25 mouse cellular contexts compared by ENCODE assay signal in the genomic region with DNA sequence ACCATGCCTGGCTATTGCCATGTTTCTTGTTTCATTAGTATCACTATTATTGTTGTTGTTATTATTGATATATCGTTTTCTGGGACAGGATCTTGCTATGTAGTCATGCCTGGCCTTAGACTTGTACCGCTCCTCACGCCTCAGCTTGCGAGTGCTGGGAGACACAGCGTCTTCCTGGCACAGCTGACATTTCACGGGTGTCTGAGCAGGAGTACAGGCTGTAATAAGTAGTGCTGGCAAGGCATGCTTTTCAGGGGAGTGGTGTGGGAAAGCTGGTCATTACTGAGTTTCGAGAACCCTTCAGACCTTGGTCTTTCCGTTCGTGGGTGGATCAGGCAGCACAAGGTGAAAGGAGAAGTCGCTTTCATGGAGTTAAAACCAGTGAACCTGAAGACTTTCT. TPM values are rescaled to one million over a fixed set of nuclear protein-coding genes. Genes with fewer than 3 reads are reported as not detected.
DNase-seq lines count a peak whose midpoint lies in the region; ATAC-seq and TF ChIP-seq lines count a peak whose summit lies in the region.
"Had no signal": no experiment of that assay in that cellular context is flagged by ENCODE, and none has a peak within 500 bp of the region (broad histone marks: within the 10 kb centered on the region; RNA-seq: fewer than 3 reads in every experiment).

No protein-coding gene starts in this region.

- H3K4me3 ChIP-seq in hindbrain, postnatal 0 days (ENCODE audit: low read length), result no peak overlapping the region
- no peak overlapping the region for H3K4me3 ChIP-seq in hindbrain, embryonic 13.5 days
- no peak overlapping the region for H3K4me3 ChIP-seq in midbrain, postnatal 0 days (ENCODE audit: low read depth, low read length)
- H3K4me3 ChIP-seq in midbrain, embryonic 14.5 days (replicated peaks; ENCODE audit: low read depth, low read length), result no peak overlapping the region
- H3K4me3 ChIP-seq: embryonic facial prominence, embryonic 12.5 days; embryonic facial prominence, embryonic 15.5 days; gastrocnemius, adult 2 months; heart, embryonic 12.5 days; heart, embryonic 15.5 days; hindbrain, embryonic 10.5 days had no signal

- H3K4me2 ChIP-seq in hindbrain, postnatal 0 days (ENCODE audit: low read depth, low read length), result no peak overlapping the region
- no peak overlapping the region for H3K4me2 ChIP-seq in hindbrain, embryonic 13.5 days
- H3K4me2 ChIP-seq in midbrain, postnatal 0 days (ENCODE audit: low read depth, low read length, poor library complexity, severe bottlenecking), result no peak overlapping the region
- no peak overlapping the region for H3K4me2 ChIP-seq in midbrain, embryonic 14.5 days (ENCODE audit: low read length)
- H3K4me2 ChIP-seq: embryonic facial prominence, embryonic 12.5 days; embryonic facial prominence, embryonic 15.5 days; heart, embryonic 12.5 days; heart, embryonic 15.5 days; hindbrain, embryonic 14.5 days had no signal

- ATAC-seq in hindbrain, postnatal 0 days, result peak; percentile 70
- ATAC-seq in hindbrain, embryonic 13.5 days (ENCODE audit: low FRiP score), result no peak
- ATAC-seq in midbrain, postnatal 0 days (ENCODE audit: low FRiP score), result no peak
- no peak for ATAC-seq in midbrain, embryonic 14.5 days (ENCODE audit: low FRiP score, low TSS enrichment)
- ATAC-seq: CD4-positive, CD25-positive, alpha-beta regulatory T cell, adult 4 months; forebrain, embryonic 14.5 days; forebrain, postnatal 0 days had no signal

- no peak overlapping the region for H3K27ac ChIP-seq in hindbrain, postnatal 0 days
- no peak overlapping the region for H3K27ac ChIP-seq in hindbrain, embryonic 13.5 days
- no peak overlapping the region for H3K27ac ChIP-seq in midbrain, postnatal 0 days (ENCODE audit: low read depth, low read length)
- no peak overlapping the region for H3K27ac ChIP-seq in midbrain, embryonic 14.5 days (replicated peaks; ENCODE audit: low read depth, low read length)
- H3K27ac ChIP-seq: embryonic facial prominence, embryonic 12.5 days; embryonic facial prominence, embryonic 15.5 days; gastrocnemius, adult 2 months; heart, embryonic 15.5 days; hindbrain, embryonic 10.5 days; hindbrain, embryonic 14.5 days had no signal

- H3K27me3 ChIP-seq in hindbrain, postnatal 0 days (ENCODE audit: insufficient read depth, low read length), result no peaks in the 10 kb centered on the region
- no peaks in the 10 kb centered on the region for H3K27me3 ChIP-seq in hindbrain, embryonic 13.5 days
- no peaks in the 10 kb centered on the region for H3K27me3 ChIP-seq in midbrain, postnatal 0 days (ENCODE audit: insufficient read depth, low read length)
- H3K27me3 ChIP-seq in midbrain, embryonic 14.5 days (ENCODE audit: control insufficient read depth, insufficient read depth, low read length), result no peaks in the 10 kb centered on the region
- H3K27me3 ChIP-seq: embryonic facial prominence, embryonic 12.5 days; embryonic facial prominence, embryonic 15.5 days; heart, embryonic 12.5 days; heart, embryonic 15.5 days had no signal

- 57% methylated on average over 10 of the region's 10 CpGs for WGBS in hindbrain, postnatal 0 days
- 75% methylated on average over 10 of the region's 10 CpGs for WGBS in hindbrain, embryonic 13.5 days
- WGBS in midbrain, postnatal 0 days, result 81% methylated on average over 10 of the region's 10 CpGs
- WGBS in midbrain, embryonic 14.5 days, result 82% methylated on average over 10 of the region's 10 CpGs

- peak; percentile 69 for DNase-seq in hindbrain, postnatal 0 days (ENCODE audit: low spot score)
- peak; percentile 73 for DNase-seq in midbrain, postnatal 0 days (ENCODE audit: low spot score)
- no peak for DNase-seq in midbrain, embryonic 14.5 days
- peak; percentile 70 for DNase-seq in retina, postnatal 1 day
- DNase-seq in yolk sac, embryonic 10.5 days (ENCODE audit: low spot score), result no peak
- DNase-seq: adrenal gland, adult 8-10 months; adrenal gland, postnatal 25 days; cerebellum, adult 2 months; cerebellum, adult 9-11 months; forebrain, postnatal 0 days; gastrocnemius, adult 2 months; gastrocnemius, postnatal 14 days; heart, adult 18-20 months; heart, postnatal 10 days; heart, postnatal 36 days had no signal

- no peaks in the 10 kb centered on the region for H3K4me1 ChIP-seq in hindbrain, postnatal 0 days (ENCODE audit: insufficient read depth, low read length)
- no peaks in the 10 kb centered on the region for H3K4me1 ChIP-seq in hindbrain, embryonic 13.5 days (replicated peaks)
- no peaks in the 10 kb centered on the region for H3K4me1 ChIP-seq in midbrain, postnatal 0 days (ENCODE audit: insufficient read depth, low read length)
- no peaks in the 10 kb centered on the region for H3K4me1 ChIP-seq in midbrain, embryonic 14.5 days (ENCODE audit: control insufficient read depth, insufficient read depth, low read length)
- H3K4me1 ChIP-seq: embryonic facial prominence, embryonic 15.5 days; heart, embryonic 12.5 days; heart, embryonic 15.5 days; hindbrain, embryonic 10.5 days had no signal

- H3K9me3 ChIP-seq in hindbrain, postnatal 0 days (ENCODE audit: low read length), result no peaks in the 10 kb centered on the region
- H3K9me3 ChIP-seq in hindbrain, embryonic 13.5 days, result no peaks in the 10 kb centered on the region
- no peaks in the 10 kb centered on the region for H3K9me3 ChIP-seq in midbrain, postnatal 0 days (ENCODE audit: low read length)
- H3K9me3 ChIP-seq in midbrain, embryonic 14.5 days (ENCODE audit: control insufficient read depth, low read length), result no peaks in the 10 kb centered on the region
- H3K9me3 ChIP-seq: embryonic facial prominence, embryonic 12.5 days; embryonic facial prominence, embryonic 15.5 days; heart, embryonic 12.5 days; heart, embryonic 15.5 days; hindbrain, embryonic 10.5 days had no signal

- no peak overlapping the region for H3K9ac ChIP-seq in hindbrain, postnatal 0 days (replicated peaks; ENCODE audit: low read length)
- H3K9ac ChIP-seq in hindbrain, embryonic 13.5 days, result no peak overlapping the region
- H3K9ac ChIP-seq in midbrain, postnatal 0 days (replicated peaks; ENCODE audit: low read length, poor library complexity, severe bottlenecking), result no peak overlapping the region
- no peak overlapping the region for H3K9ac ChIP-seq in midbrain, embryonic 14.5 days (replicated peaks; ENCODE audit: low read length)
- H3K9ac ChIP-seq: embryonic facial prominence, embryonic 12.5 days; embryonic facial prominence, embryonic 15.5 days; forebrain, postnatal 0 days; heart, embryonic 12.5 days; heart, embryonic 15.5 days; hindbrain, embryonic 14.5 days had no signal

- TF ChIP-seq CTCF in hindbrain, postnatal 0 days (IDR thresholded peaks at IDR 0.05; ENCODE audit: low read depth), result no peak
- TF ChIP-seq CTCF in midbrain, postnatal 0 days (IDR thresholded peaks at IDR 0.05), result no peak

- no peaks in the 10 kb centered on the region for H3K36me3 ChIP-seq in hindbrain, postnatal 0 days (ENCODE audit: insufficient read depth, low read length)
- no peaks in the 10 kb centered on the region for H3K36me3 ChIP-seq in hindbrain, embryonic 13.5 days
- H3K36me3 ChIP-seq in midbrain, postnatal 0 days (ENCODE audit: insufficient read depth, low read length), result no peaks in the 10 kb centered on the region
- H3K36me3 ChIP-seq in midbrain, embryonic 14.5 days (ENCODE audit: control insufficient read depth, insufficient read depth, low read length), result no peaks in the 10 kb centered on the region
- H3K36me3 ChIP-seq: heart, embryonic 15.5 days had no signal

RNA-seq across cellular contexts. Expression of gene Pdgfra, which starts 19.8 kb away (rescaled TPM):
- 60.2 and 63.0 TPM in 2 replicates for total RNA-seq in hindbrain, postnatal 0 days (2014; rRNA removed)
- polyA plus RNA-seq in hindbrain, postnatal 0 days (2015; fragmentation: Nextera tagmentation; extraction: Ambion mirVana), result 21.9 and 25.7 TPM in 2 replicates
- polyA plus RNA-seq in hindbrain, embryonic 13.5 days (2015; fragmentation: Nextera tagmentation; extraction: Ambion mirVana), result 11.3 and 12.4 TPM in 2 replicates
- total RNA-seq in midbrain, postnatal 0 days (2014; rRNA removed), result 52.4 and 58.8 TPM in 2 replicates
- polyA plus RNA-seq in midbrain, postnatal 0 days (2015; fragmentation: Nextera tagmentation; extraction: Ambion mirVana), result 16.7 and 20.3 TPM in 2 replicates
- 3.6 and 9.4 TPM in 2 replicates for polyA plus RNA-seq in midbrain, embryonic 14.5 days (2014; fragmentation: Nextera tagmentation; extraction: Ambion mirVana)
- total RNA-seq: MEL had no signal

Comparison
In these comparisons a context has a peak if more than half of its experiments do, and no peak if none do; other contexts are left out.
1. DNase-seq: peak in hindbrain, postnatal 0 days (single experiment), midbrain, postnatal 0 days (single experiment) and retina, postnatal 1 day (single experiment); none in midbrain, embryonic 14.5 days (single experiment) and yolk sac, embryonic 10.5 days (single experiment).